Mouse (Mus musculus): ENCODE measurements around the gene Sh2d3c.

GRCm38 (mm10) chr2:32722046-32722445, 1.2 kb downstream of the Sh2d3c start:
- TF ChIP-seq CTCF (conservative IDR thresholded peaks at IDR 0.05 in 1 of 2, IDR thresholded peaks at IDR 0.05 in 1 of 2; ENCODE audit: low read depth in 2 of 2, low read length in 2 of 2), result no peak
- no peak for TF ChIP-seq TCF12 (IDR thresholded peaks at IDR 0.05; ENCODE audit: low read depth, low read length)
- TF ChIP-seq POLR2A (IDR thresholded peaks at IDR 0.05; ENCODE audit: low read depth, low read length), result 0 out of 2 replicates have a peak, but pooled peaks have one; percentile 34
